Mouse (Mus musculus): ENCODE results near the gene Cd59b. TPM values are rescaled to one million over a fixed set of nuclear protein-coding genes. Genes with fewer than 3 reads are reported as not detected.
"Not testable (repeated sequence)": the region's sequence is repeated elsewhere in the genome, so short reads cannot be mapped to it uniquely, and the experiment has no call there.

The Cd59b gene
- polyA plus RNA-seq, 1 experiment from 2014 or later = 4.4 TPM

DNA sequence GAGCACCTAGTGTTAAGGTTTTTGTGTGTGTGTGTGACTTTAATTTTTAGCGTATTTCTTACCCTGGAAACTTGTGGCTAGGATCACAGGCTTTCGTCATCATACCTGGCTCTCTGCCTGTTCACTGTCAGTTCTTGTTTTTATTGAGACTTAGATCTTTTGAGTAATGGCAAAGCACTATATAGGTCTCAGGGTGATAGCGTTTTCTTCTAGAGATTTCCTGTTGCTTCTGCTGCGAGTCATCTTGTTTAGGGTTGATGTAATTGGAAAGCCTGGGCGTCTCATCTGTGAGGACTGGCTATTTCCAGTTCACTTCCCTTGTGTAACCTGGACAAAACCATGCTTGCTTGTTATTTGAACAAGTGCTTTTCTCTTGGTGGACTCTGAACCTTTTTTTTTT is 28.0 kb upstream of the Cd59b start:
- H3K27me3 ChIP-seq (replicated peaks; ENCODE audit: low read depth, poor library complexity, severe bottlenecking) = no peaks in the 10 kb centered on the region
- H3K36me3 ChIP-seq (replicated peaks) = peaks cover 66% of the 10 kb centered on the region
- H3K4me1 ChIP-seq = peaks cover 8% of the 10 kb centered on the region
- 86% methylated on average over 5 of the region's 5 CpGs for WGBS
- H3K4me3 ChIP-seq = no peak overlapping the region
- no peak for DNase-seq (ENCODE audit: low spot score)
- H3K27ac ChIP-seq (replicated peaks) = no peak overlapping the region
- no peaks in the 10 kb centered on the region for H3K9me3 ChIP-seq

DNA sequence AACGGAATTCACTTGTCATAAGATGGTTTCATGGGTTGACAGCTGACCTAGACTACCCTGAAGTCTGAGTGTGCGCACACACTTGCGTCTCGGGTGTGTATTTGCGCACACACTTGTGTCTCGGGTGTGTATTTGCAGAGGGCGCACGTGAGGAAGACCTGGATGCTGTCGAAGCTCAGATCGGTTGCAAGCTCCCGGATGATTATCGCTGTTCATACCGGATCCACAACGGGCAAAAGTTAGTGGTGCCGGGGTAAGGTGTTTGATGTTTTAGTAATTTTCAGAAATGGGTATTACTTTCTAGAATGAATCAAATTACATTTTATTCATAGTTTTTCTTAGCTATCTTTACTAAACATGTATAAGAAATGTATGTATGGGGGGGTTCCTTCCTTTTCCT is 26.9 kb upstream of the Cd59b start:
- no peak for DNase-seq (ENCODE audit: low spot score)
- Histone ChIP-seq H3K36me3 (replicated peaks) (peaks cover 60% of the 10 kb centered on the region), H3K9me3 (no peaks in the 10 kb centered on the region), H3K27me3 (replicated peaks; ENCODE audit: low read depth, poor library complexity, severe bottlenecking) (no peaks in the 10 kb centered on the region), H3K4me1 (peaks cover 8% of the 10 kb centered on the region), H3K27ac (replicated peaks) (no peak overlapping the region), H3K4me3 (no peak overlapping the region)
- WGBS = 94% methylated on average over 15 of the region's 15 CpGs

DNA sequence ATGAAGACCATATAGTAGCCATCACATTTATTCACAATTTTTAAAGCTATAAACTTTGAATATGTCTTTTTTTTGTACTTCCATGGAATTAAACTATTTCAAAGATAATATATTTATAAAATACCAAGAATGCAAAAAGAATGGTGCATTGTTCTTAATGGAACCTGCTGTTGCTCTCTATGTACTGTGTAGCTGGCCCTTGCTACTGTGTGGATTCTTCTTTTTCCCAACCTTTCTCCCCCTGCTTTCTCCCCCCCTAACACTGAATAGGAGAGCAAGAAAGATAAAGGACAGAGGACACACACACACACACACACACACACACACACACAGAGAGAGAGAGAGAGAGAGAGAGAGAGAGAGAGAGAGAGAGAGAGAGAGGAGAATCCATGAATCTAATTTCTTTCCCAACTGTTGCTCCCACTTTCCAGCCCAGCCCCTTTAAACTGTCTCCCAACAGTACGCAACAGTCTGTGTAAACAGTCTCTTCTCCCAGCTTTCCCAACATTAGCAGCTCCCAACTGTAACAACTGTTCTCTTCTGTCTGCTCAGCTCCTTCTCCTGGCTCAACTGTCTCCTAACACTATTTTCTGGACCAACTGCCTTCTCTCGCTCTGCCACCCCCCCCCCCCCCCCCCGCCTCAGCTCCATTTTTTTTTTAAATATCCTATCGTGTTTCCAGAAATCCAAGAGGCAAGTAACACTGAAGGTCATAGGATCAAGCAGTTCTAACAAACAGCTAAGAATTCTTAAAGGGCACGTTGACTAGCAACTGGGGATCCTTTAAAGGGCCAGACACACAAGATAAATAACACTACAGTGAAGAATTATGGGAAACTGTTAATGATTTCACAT is 25.8 kb upstream of the Cd59b start:
- Histone ChIP-seq H3K27me3 (replicated peaks; ENCODE audit: low read depth, poor library complexity, severe bottlenecking) (no peaks in the 10 kb centered on the region), H3K36me3 (replicated peaks) (peaks cover 63% of the 10 kb centered on the region), H3K4me1 (peaks cover 8% of the 10 kb centered on the region), H3K4me3 (no peak overlapping the region), H3K9me3 (no peaks in the 10 kb centered on the region), H3K27ac (replicated peaks) (peak overlapping the region; percentile 63; the same call in 1 of the 2 replicates)
- DNase-seq (ENCODE audit: low spot score) = peak; percentile 9
- 40% methylated on average over 5 of the region's 5 CpGs for WGBS

DNA sequence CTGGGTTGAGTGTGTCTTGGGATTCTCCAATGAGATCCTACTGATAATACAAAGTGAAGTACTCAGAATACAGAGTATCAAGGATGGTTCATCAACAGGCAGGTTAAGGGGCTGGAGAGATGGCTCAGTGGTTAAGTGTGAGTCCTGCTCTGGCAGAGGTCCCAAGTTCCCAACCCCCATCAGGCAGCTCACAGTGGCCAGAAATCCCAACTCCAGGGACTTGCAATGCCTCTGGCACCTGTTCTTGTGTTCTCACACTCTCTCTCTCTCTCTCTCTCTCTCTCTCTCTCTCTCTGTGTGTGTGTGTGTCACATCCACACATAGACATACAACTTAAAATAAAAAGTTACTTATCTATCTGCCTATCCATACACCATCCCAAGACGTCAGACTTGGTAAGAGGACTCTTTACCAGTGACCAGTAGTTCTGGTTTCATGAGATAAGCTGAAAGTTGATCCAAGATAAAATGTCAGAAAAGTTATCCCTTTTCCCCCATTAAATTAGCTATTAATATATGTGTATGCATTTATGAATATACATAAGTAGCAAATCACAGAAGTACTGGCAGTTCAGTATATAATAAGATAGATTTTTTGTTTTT is 25.1 kb upstream of the Cd59b start:
- no peak for DNase-seq (ENCODE audit: low spot score)
- Histone ChIP-seq H3K27ac (replicated peaks) (no peak overlapping the region), H3K27me3 (replicated peaks; ENCODE audit: low read depth, poor library complexity, severe bottlenecking) (no peaks in the 10 kb centered on the region), H3K4me3 (no peak overlapping the region), H3K36me3 (replicated peaks) (peaks cover 57% of the 10 kb centered on the region), H3K9me3 (no peaks in the 10 kb centered on the region), H3K4me1 (peaks cover 8% of the 10 kb centered on the region)
- WGBS = 76% methylated on average over 1 of the region's 1 CpGs

DNA sequence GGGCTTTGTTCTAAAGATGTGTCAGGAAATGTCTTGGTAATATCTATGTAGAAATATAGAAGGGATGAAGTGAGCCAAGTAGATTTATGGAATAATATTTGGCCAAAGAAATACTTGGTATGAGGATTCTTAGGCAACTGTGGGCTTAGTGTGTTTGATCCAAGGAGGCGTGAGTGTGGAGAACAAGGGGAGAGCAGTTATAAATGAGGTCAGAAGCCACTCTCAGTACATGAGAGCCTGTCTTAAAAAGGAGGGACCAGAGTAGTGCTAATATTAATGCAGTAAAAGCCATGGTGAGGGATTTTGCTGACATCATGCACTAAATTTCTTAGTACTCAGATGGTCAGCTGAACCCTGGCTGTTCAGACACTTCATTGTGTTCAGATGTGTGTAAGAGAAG is 11.3 kb upstream of the Cd59b start:
- no peak for DNase-seq (ENCODE audit: low spot score)
- Histone ChIP-seq H3K27me3 (replicated peaks; ENCODE audit: low read depth, poor library complexity, severe bottlenecking) (no peaks in the 10 kb centered on the region), H3K9me3 (no peaks in the 10 kb centered on the region), H3K36me3 (replicated peaks) (peaks cover 53% of the 10 kb centered on the region), H3K27ac (replicated peaks) (no peak overlapping the region), H3K4me3 (no peak overlapping the region), H3K4me1 (no peaks in the 10 kb centered on the region)
- 88% methylated on average over 1 of the region's 1 CpGs for WGBS

DNA sequence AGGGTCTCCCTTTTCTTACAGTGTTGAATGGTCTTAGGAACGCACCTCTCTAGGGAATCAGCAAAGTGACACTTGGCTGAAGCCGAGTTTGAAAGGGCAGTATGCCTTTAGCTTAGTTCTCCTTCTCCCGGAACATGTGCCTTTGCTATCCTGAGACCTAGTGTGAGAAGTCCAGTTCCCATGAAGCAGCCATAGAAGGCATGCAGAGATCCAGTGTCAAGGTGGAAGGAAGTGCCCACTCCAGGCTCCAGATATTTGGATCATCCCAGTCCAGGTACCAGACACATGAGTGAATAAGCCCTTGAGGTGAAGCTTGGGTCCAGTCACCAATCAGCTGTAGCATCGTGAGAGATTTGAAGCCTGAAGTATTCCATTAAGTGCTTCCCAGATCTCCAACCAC is 10.7 kb upstream of the Cd59b start:
- no peak for DNase-seq (ENCODE audit: low spot score)
- no peak overlapping the region for H3K27ac ChIP-seq (replicated peaks)
- no peaks in the 10 kb centered on the region for H3K27me3 ChIP-seq (replicated peaks; ENCODE audit: low read depth, poor library complexity, severe bottlenecking)
- no peaks in the 10 kb centered on the region for H3K4me1 ChIP-seq
- WGBS = 88% methylated on average over 4 of the region's 4 CpGs
- H3K36me3 ChIP-seq (replicated peaks) = peaks cover 48% of the 10 kb centered on the region
- H3K4me3 ChIP-seq = no peak overlapping the region
- H3K9me3 ChIP-seq = no peaks in the 10 kb centered on the region

DNA sequence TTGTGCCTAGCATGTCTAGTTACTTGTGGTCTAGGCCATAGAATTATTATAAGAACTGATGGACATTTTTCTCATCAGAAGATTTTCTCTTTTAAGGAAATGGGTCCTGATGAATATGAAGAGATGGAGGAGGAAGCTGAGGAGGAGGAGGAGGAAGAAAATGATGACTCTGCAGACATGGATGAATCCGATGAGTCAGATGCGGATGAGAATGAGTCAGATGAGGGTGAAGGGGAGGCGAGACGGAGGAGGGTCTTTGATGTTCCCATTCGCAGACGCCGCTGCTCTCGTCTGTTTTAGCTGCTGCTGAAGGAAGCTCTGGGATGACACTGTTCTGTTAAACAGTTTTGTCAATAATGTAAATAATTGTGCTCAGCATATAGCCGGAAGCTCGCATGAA is 9.9 kb upstream of the Cd59b start:
- no peaks in the 10 kb centered on the region for H3K9me3 ChIP-seq
- no peaks in the 10 kb centered on the region for H3K27me3 ChIP-seq (replicated peaks; ENCODE audit: low read depth, poor library complexity, severe bottlenecking)
- no peak overlapping the region for H3K27ac ChIP-seq (replicated peaks)
- no peak overlapping the region for H3K4me3 ChIP-seq
- 59% methylated on average over 10 of the region's 10 CpGs for WGBS
- no peaks in the 10 kb centered on the region for H3K4me1 ChIP-seq
- peaks cover 39% of the 10 kb centered on the region for H3K36me3 ChIP-seq (replicated peaks)
- no peak for DNase-seq (ENCODE audit: low spot score)

DNA sequence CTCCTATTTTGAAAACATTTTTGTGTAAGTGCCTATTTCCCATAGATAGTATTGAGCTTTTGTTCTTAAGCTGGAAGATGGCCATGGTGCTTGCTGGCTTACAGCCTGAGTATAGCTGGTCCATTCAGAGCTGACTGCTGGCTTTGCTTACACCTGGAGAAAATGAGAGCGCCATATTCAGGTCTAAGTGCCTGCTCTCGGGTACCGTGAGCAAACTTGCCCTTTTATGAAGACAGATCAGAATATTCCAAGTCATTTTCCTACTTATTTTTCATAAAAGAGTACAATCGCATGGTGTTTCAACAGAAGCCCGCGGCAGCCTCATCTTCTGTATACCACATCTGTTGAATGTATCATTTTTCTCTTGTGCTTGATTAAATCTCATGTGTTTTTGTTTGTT is 8.7 kb upstream of the Cd59b start:
- 96% methylated on average over 6 of the region's 6 CpGs for WGBS
- H3K9me3 ChIP-seq = no peaks in the 10 kb centered on the region
- no peak overlapping the region for H3K4me3 ChIP-seq
- no peaks in the 10 kb centered on the region for H3K27me3 ChIP-seq (replicated peaks; ENCODE audit: low read depth, poor library complexity, severe bottlenecking)
- no peak for DNase-seq (ENCODE audit: low spot score)
- H3K36me3 ChIP-seq (replicated peaks) = peaks cover 27% of the 10 kb centered on the region
- H3K27ac ChIP-seq (replicated peaks) = no peak overlapping the region
- no peaks in the 10 kb centered on the region for H3K4me1 ChIP-seq

DNA sequence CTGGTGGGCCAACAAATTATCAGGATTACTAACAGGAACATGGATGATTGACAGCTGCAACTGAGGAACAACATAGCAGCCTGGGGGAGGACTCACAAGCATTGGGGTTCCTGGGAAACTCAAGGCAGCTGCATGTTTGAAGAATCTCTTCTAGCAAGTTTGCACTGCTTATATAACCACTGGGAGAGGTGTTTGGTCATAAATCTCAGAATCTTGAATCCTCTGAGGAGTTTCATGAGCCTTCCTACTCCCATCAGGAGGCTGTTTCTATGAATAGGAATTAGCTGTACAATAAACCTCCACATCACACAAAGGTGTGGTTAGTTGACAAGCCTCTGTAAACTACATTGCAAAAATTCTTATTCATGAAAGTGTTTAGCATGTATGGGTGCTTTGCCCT is 7.0 kb upstream of the Cd59b start:
- H3K27me3 ChIP-seq (replicated peaks; ENCODE audit: low read depth, poor library complexity, severe bottlenecking) = no peaks in the 10 kb centered on the region
- H3K4me3 ChIP-seq = no peak overlapping the region
- no peak overlapping the region for H3K27ac ChIP-seq (replicated peaks)
- H3K9me3 ChIP-seq = no peaks in the 10 kb centered on the region
- H3K36me3 ChIP-seq (replicated peaks) = peaks cover 27% of the 10 kb centered on the region
- DNase-seq (ENCODE audit: low spot score) = no peak
- no peaks in the 10 kb centered on the region for H3K4me1 ChIP-seq

DNA sequence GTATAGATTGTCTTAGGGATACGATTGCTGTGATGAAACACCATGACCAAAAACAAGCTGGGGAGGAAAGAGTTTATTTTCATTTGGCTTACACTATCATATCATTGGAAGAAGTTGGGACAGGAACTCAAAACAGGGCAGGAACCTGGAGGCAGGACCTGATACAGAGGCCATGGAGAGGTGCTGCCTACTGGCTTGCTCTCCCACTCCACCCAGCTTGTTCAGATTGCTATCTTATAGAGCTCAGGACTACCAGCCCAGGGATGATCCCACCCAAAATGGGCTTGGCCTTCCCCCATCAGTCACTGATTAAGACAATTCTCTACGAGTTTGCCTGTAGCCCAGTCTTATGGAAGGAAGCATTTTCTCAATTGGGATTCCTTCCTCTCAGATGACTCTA is 5.5 kb upstream of the Cd59b start:
- H3K4me3 ChIP-seq = no peak overlapping the region
- H3K27me3 ChIP-seq (replicated peaks; ENCODE audit: low read depth, poor library complexity, severe bottlenecking) = no peaks in the 10 kb centered on the region
- WGBS = 87% methylated on average over 2 of the region's 2 CpGs
- no peak for DNase-seq (ENCODE audit: low spot score)
- peaks cover 20% of the 10 kb centered on the region for H3K36me3 ChIP-seq (replicated peaks)
- H3K27ac ChIP-seq (replicated peaks) = no peak overlapping the region
- H3K9me3 ChIP-seq = no peaks in the 10 kb centered on the region
- H3K4me1 ChIP-seq = no peaks in the 10 kb centered on the region

DNA sequence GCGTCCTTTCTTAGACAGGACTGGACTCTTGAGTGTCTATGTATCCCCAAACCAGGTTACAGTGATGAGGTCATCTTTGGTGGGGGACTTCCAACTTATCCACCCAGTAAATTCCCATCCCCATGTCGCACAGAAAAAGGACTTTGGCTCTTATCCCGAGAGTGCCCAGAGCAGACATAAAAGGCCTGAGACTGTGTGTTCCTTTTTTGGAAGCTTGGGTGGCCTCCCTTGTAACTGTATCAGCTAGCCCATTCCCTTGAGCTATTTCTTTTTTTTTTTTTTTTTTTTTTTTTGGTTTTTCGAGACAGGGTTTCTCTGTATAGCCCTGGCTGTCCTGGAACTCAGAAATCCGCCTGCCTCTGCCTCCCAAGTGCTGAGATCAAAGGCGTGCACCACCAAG is 4.1 kb upstream of the Cd59b start, which contains the start of gene Gm10912:
Gene Gm10912 (plus strand): TSS at position 301 of the 400 bp plus-strand sequence.
- 89% methylated on average over 6 of the region's 6 CpGs for WGBS
- H3K4me1 ChIP-seq; H3K4me3 ChIP-seq; H3K27ac ChIP-seq (replicated peaks); H3K27me3 ChIP-seq (replicated peaks; ENCODE audit: low read depth, poor library complexity, severe bottlenecking); DNase-seq (ENCODE audit: low spot score); H3K9me3 ChIP-seq: not testable (repeated sequence)
- peaks cover 10% of the 10 kb centered on the region for H3K36me3 ChIP-seq (replicated peaks)

DNA sequence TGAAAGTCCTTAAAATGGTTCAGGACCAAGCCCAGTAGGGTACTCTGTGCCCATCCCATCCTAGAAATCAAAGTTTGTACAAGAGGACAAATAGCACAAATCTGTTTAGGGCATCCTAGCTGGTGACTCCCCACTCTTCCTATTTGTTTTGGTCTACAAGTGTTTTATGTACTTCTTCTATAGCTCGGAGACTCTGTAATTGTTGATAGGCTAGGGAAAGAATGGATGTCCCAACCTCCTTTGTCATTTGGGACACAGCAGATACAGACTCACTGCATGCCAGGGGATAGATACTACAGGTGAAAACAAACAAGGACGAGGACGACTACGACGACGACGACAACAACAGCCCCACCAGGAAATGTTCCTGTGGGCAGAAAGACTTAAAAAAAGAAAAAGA is 1.2 kb upstream of the Cd59b start, which contains the start of gene Gm10799:
Gene Gm10799 (minus strand): TSS at position 101 of the 400 bp plus-strand sequence.
- H3K36me3 ChIP-seq (replicated peaks); DNase-seq (ENCODE audit: low spot score); H3K4me1 ChIP-seq; H3K4me3 ChIP-seq; H3K9me3 ChIP-seq; H3K27me3 ChIP-seq (replicated peaks; ENCODE audit: low read depth, poor library complexity, severe bottlenecking); H3K27ac ChIP-seq (replicated peaks): not testable (repeated sequence)
- whole genome bisulfite sequencing = 84% methylated on average over 7 of the region's 7 CpGs

DNA sequence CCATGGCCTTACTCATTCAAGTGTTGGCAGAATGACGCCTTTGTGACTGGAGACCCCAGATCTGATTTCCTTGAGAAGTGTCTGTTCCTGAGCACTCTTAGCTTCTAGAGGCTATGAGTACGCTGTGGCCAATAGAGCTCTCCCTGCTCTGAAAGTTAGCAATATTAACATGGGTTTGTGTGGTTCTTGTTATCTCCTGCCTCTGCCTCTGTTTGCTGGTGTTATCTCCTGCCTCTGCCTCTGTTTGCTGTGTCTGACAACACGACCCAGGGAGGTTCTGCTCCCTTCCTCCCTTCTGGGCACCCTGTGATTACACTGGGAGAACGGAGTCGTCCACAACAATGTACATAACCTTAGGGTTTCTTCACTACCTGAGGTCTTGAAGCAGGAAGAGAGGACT is 8.6 kb downstream of the Cd59b start:
- not testable (repeated sequence) for H3K27ac ChIP-seq (replicated peaks); H3K36me3 ChIP-seq (replicated peaks); H3K4me1 ChIP-seq; DNase-seq (ENCODE audit: low spot score); H3K9me3 ChIP-seq; H3K27me3 ChIP-seq (replicated peaks; ENCODE audit: low read depth, poor library complexity, severe bottlenecking); H3K4me3 ChIP-seq
- WGBS = 73% methylated on average over 5 of the region's 5 CpGs

Data from embryonic facial prominence, embryonic 10.5 days (tissue).